Mouse (Mus musculus) kidney, adult 2 months (tissue): ENCODE results near the gene Rwdd4a. TPM values are rescaled to one million over a fixed set of nuclear protein-coding genes. Genes with fewer than 3 reads are reported as not detected.

Source experiments
- DNase-seq: peaks from one replicate; pipeline ENCODE4 v3.0.0; 2021
- H3K27ac ChIP-seq: fragments of 200-500 bp; 2 replicates; pipeline ENCODE4 v1.5.1; 2012; ENCODE audit warnings: low read depth, low read length, control low read depth, inconsistent platforms; ENCODE audit not compliant: insufficient read depth
- H3K27me3 ChIP-seq: fragments of 200-500 bp; replicated peaks from 2 replicates; pipeline ENCODE4 v1.6.1; 2012; ENCODE audit warnings: mild to moderate bottlenecking, moderate library complexity, low read length, inconsistent platforms; ENCODE audit not compliant: control insufficient read depth, insufficient read depth
- H3K36me3 ChIP-seq: fragments of 200-500 bp; 2 replicates; pipeline ENCODE4 v1.6.1; 2012; ENCODE audit warnings: mild to moderate bottlenecking, moderate library complexity, low read length, inconsistent platforms; ENCODE audit not compliant: control insufficient read depth, insufficient read depth
- H3K4me1 ChIP-seq: fragments of 200-500 bp; 2 replicates; pipeline ENCODE4 v1.6.1; 2011; ENCODE audit warnings: low read length; ENCODE audit not compliant: control insufficient read depth, insufficient read depth
- H3K4me3 ChIP-seq: fragments of 200-500 bp; 2 replicates; pipeline ENCODE4 v1.5.1; 2011; ENCODE audit warnings: mild to moderate bottlenecking, low read depth, low read length, control low read depth; ENCODE audit not compliant: insufficient read depth
- CTCF ChIP-seq: fragments of 200-500 bp; conservative IDR thresholded peaks from 2 replicates; pipeline ENCODE4 v1.5.1; 2011; ENCODE audit warnings: low read depth, mild to moderate bottlenecking, control low read depth, low read length, moderate library complexity, mixed read lengths; ENCODE audit not compliant: insufficient read depth, insufficient read length
- POLR2A ChIP-seq: fragments of 200-500 bp; IDR thresholded peaks from one replicate; pipeline ENCODE4 v1.6.1; 2011; ENCODE audit warnings: low read depth, low read length, control low read depth
- WGBS: fragments of 180-500 bp; shearing (Covaris S2); methylation state at CpG from one replicate; pipeline ENCODE4 v1.1.7; 2018; 5-methylcytosine and 5-hydroxymethylcytosine counted together
- polyA plus RNA-seq: library from polyadenylated mRNA; depleted of rRNA; stranded (reverse); fragments of >200 nt; gene quantifications from 2 replicates; pipeline ENCODE4 v1.2.3, GENCODE M21; 2012

Rwdd4a gene
- polyA plus RNA-seq, 1 experiment, result 16.8 TPM

DNA sequence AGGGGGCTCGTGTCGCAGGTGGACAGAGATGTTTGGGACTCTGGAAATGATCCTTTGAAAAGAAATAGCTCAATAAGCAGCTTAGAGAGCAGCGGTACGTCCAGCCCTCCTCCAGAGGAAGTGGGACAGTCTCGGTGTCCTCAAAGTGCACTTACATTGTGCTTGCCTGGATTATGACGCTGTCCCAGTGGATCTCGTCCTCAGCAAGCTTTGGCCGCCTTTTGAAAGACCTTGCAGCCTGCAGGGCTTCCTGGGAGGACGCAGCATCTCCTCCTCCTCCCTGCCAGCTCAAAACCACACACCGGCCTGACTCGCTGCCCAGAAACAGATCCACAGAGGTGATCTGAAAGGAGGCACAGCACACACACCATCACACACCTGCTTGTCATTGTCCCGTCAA is 28.0 kb upstream of the Rwdd4a start:
- no peak overlapping the region for H3K4me3 ChIP-seq
- no peaks in the 10 kb centered on the region for H3K27me3 ChIP-seq
- no peak overlapping the region for H3K27ac ChIP-seq
- WGBS, result 93% methylated on average over 12 of the region's 12 CpGs
- no peaks in the 10 kb centered on the region; the same call in 1 of the 2 replicates for H3K36me3 ChIP-seq
- TF ChIP-seq CTCF (no peak), POLR2A (no peak)
- no peak for DNase-seq
- no peaks in the 10 kb centered on the region for H3K4me1 ChIP-seq

DNA sequence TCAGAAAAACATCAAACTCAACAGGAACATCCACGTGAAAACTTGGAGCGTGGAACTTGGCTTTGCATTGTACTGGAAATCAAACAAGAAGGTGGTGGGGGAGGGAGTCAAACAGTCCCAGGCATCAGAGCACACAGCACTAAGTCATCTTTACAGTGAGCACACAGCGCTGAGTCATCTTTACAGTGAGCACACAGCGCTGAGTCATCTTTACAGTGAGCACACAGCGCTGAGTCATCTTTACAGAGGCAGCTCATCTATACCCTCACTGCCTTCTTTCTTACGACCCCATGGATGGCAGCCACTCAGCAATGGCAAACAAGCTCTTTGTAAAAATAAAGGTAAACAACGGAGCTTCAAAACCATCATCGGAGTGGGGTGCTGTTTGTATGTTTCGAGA is 22.5 kb upstream of the Rwdd4a start:
- DNase-seq, result no peak
- Histone ChIP-seq H3K36me3 (no peaks in the 10 kb centered on the region; the same call in none of the 2 replicates), H3K4me1 (no peaks in the 10 kb centered on the region), H3K4me3 (no peak overlapping the region), H3K27me3 (no peaks in the 10 kb centered on the region), H3K27ac (no peak overlapping the region)
- 89% methylated on average over 9 of the region's 9 CpGs for WGBS
- no peak for TF ChIP-seq CTCF
- no peak for TF ChIP-seq POLR2A

DNA sequence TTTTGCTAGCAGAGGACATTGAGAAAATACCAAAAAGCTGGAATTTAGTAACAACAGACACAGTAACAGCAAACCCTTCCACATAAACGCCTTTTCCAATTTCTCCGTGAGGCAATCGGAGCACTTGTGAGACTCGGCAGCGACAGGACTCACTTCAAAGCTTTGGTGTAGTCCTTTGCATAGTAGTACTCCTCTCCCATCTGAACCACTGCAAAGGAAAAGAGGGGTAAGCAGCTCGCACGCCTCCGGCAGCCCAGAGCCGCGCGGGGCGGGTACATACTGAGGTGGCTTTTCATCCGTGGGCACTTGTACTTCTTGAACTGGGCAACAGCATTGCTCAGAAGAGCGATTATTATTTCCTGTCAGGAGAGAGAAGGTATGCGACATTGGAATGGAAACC is 19.9 kb upstream of the Rwdd4a start:
- no peak overlapping the region for H3K4me3 ChIP-seq
- 95% methylated on average over 15 of the region's 15 CpGs for WGBS
- DNase-seq, result no peak
- no peaks in the 10 kb centered on the region for H3K4me1 ChIP-seq
- no peak for TF ChIP-seq CTCF
- no peak for TF ChIP-seq POLR2A
- no peak overlapping the region for H3K27ac ChIP-seq
- H3K27me3 ChIP-seq, result no peaks in the 10 kb centered on the region
- H3K36me3 ChIP-seq, result no peaks in the 10 kb centered on the region; the same call in none of the 2 replicates

DNA sequence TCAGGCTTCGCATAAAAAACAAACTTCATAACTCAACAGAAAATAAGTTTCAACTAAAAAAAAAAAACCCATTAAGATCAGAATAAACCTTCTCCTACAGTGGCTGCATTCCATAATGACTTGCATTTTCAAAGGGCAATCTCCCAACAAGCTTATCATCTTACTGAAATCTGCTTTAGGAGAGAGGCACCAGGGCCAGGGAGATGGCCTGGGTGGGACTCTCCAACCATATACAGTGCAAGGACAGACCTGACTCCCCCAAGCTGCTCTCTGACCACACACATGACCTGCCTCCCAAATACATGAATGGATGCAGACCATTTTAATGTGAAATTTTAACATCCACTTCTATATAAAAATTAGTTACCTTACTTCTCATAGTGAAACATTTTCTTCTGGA is 5.4 kb upstream of the Rwdd4a start:
- Histone ChIP-seq H3K36me3 (peaks cover 9% of the 10 kb centered on the region), H3K27me3 (no peaks in the 10 kb centered on the region), H3K4me1 (no peaks in the 10 kb centered on the region; the same call in 1 of the 2 replicates), H3K4me3 (no peak overlapping the region), H3K27ac (no peak overlapping the region)
- DNase-seq, result no peak
- 95% methylated on average over 1 of the region's 1 CpGs for WGBS
- TF ChIP-seq CTCF, result no peak
- no peak for TF ChIP-seq POLR2A

DNA sequence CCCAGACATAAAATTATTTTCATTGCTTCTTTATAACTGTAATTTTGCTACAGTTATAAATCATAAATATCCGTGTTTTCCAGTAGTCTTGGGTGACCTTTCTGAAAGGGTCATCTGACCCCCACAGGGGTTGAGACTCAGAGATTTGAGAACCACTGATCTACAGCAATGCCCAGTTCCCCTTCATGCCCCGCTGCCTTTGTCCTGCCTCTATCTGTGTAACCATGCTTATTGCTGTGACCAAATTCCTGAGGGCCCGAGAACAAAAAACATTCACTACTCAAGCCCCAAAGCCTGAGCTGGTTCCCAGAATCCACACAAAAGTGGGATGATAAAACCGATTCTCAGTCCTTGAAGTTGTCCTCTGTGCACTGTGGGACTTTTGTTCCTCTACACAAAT is 4.9 kb downstream of the Rwdd4a start:
- peaks cover 2% of the 10 kb centered on the region for H3K36me3 ChIP-seq
- 0 out of 2 replicates have a peak overlapping the region, but pooled peaks have one; percentile 35 for H3K27ac ChIP-seq
- 61% methylated on average over 4 of the region's 4 CpGs for WGBS
- no peak overlapping the region for H3K4me3 ChIP-seq
- TF ChIP-seq POLR2A, result no peak
- TF ChIP-seq CTCF, result no peak
- peak; percentile 32 for DNase-seq
- no peaks in the 10 kb centered on the region for H3K27me3 ChIP-seq
- no peaks in the 10 kb centered on the region; the same call in 1 of the 2 replicates for H3K4me1 ChIP-seq

DNA sequence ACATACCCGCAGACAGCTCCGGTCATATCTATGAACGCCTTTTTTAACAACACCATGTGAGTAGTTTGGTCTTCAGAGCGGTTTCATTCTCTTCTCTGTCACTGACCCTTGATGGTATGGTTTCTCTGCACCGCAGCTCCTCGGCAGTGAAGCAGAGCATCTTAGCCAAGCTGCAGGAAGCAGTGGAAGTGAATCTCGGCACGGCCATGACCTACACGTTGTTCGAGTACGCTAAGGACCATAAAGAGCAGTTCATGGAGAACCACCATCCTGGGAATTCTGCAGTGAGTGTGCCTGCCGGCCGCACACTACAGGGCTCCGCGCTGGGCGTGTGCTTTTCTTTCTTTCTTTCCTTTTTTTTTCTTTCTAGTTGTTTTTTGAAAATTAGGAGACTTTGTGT is 9.3 kb downstream of the Rwdd4a start:
- Histone ChIP-seq H3K4me3 (no peak overlapping the region), H3K4me1 (no peaks in the 10 kb centered on the region), H3K27ac (no peak overlapping the region), H3K27me3 (no peaks in the 10 kb centered on the region), H3K36me3 (peaks cover 4% of the 10 kb centered on the region)
- WGBS, result 95% methylated on average over 16 of the region's 16 CpGs
- TF ChIP-seq CTCF (no peak), POLR2A (no peak)
- DNase-seq, result no peak

DNA sequence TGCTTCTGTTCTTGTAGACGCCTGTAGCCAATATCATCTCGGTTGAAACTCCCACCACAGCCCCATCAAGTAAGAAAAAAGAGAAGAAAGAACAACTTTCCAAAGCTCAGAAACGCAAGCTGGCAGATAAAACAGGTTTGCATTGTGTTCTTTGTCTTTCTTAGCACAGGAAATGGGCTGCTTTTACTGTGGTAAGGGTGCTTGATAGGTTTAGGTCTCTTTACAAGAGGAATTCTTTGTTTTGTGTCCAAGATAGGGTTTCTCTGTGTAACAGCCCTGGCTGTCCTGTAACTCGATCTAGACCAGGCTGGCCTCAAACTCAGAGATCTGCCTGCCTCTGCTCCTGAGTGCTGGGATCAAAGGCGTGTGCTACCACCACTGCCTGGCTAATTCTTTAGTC is 10.6 kb downstream of the Rwdd4a start:
- H3K36me3 ChIP-seq, result peaks cover 6% of the 10 kb centered on the region
- 98% methylated on average over 5 of the region's 5 CpGs for WGBS
- H3K27ac ChIP-seq, result no peak overlapping the region
- H3K4me1 ChIP-seq, result no peaks in the 10 kb centered on the region
- no peaks in the 10 kb centered on the region for H3K27me3 ChIP-seq
- no peak overlapping the region for H3K4me3 ChIP-seq
- no peak for DNase-seq
- TF ChIP-seq CTCF, result no peak
- TF ChIP-seq POLR2A, result no peak

DNA sequence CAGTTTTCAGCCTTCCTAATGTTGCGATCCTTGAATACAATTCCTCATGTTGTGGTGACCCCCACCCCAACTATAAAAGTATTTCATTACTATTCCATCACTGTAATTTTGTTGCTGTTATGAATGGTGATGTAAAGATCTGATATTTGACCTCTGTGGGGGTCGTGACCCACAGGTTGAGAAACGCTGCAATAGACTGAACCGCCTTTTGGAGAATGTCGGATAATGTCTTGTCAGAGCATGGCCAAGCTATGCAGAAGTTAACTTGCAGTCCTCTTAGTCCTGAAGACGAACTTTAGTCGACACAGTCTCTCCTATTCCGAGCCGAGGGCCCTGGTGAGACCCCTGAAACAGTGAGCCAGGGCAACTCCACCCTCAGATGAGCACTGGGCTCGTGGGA is 13.6 kb downstream of the Rwdd4a start:
- H3K36me3 ChIP-seq, result peaks cover 10% of the 10 kb centered on the region
- no peaks in the 10 kb centered on the region for H3K27me3 ChIP-seq
- H3K27ac ChIP-seq, result no peak overlapping the region
- no peaks in the 10 kb centered on the region for H3K4me1 ChIP-seq
- H3K4me3 ChIP-seq, result no peak overlapping the region
- TF ChIP-seq CTCF, result no peak
- TF ChIP-seq POLR2A, result no peak
- no peak for DNase-seq
- 98% methylated on average over 10 of the region's 10 CpGs for WGBS
